Mouse (Mus musculus) thymus, adult 2 months (tissue): ENCODE data around the gene Nrsn2. TPM values are rescaled to one million over a fixed set of nuclear protein-coding genes. Genes with fewer than 3 reads are reported as not detected.

Source experiments
- DNase-seq: peaks from one replicate; pipeline ENCODE4 v3.0.0; 2021
- H3K27ac ChIP-seq: fragments of 200-500 bp; 2 replicates; pipeline ENCODE4 v1.5.1; 2012; ENCODE audit warnings: low read length, control low read depth; ENCODE audit not compliant: control insufficient read depth, insufficient read depth
- H3K27me3 ChIP-seq: fragments of 200-500 bp; 2 replicates; pipeline ENCODE4 v1.6.1; 2012; ENCODE audit warnings: mild to moderate bottlenecking, low read length, moderate library complexity, mixed read lengths; ENCODE audit not compliant: control insufficient read depth, insufficient read depth
- H3K36me3 ChIP-seq: fragments of 200-500 bp; 2 replicates; pipeline ENCODE4 v1.6.1; 2012; ENCODE audit warnings: mild to moderate bottlenecking, low read length, moderate library complexity; ENCODE audit not compliant: control insufficient read depth, insufficient read depth
- H3K4me1 ChIP-seq: fragments of 200-500 bp; replicated peaks from 2 replicates; pipeline ENCODE4 v1.6.1; 2012; ENCODE audit warnings: low read length; ENCODE audit not compliant: control insufficient read depth, insufficient read depth
- H3K4me3 ChIP-seq: fragments of 200-500 bp; 2 replicates; pipeline ENCODE4 v1.5.1; 2012; ENCODE audit warnings: mild to moderate bottlenecking, low read length, control low read depth, moderate library complexity; ENCODE audit not compliant: control insufficient read depth, insufficient read depth
- CTCF ChIP-seq: fragments of 200-500 bp; IDR thresholded peaks from 2 replicates; pipeline ENCODE4 v1.5.1; 2012; ENCODE audit warnings: mild to moderate bottlenecking, control low read depth, low read length, moderate library complexity, borderline replicate concordance; ENCODE audit not compliant: control insufficient read depth, poor library complexity, insufficient read depth; ENCODE audit errors: extremely low read depth
- POLR2A ChIP-seq: fragments of 200-500 bp; IDR thresholded peaks from 2 replicates; pipeline ENCODE4 v1.6.1; 2012; ENCODE audit warnings: mild to moderate bottlenecking, low read length, control low read depth, moderate library complexity; ENCODE audit not compliant: control insufficient read depth, poor library complexity, insufficient read depth; ENCODE audit errors: extremely low read depth
- WGBS: fragments of 180-500 bp; shearing (Covaris S2); methylation state at CpG from one replicate; pipeline ENCODE4 v1.1.7; 2018; 5-methylcytosine and 5-hydroxymethylcytosine counted together
- polyA plus RNA-seq: library from polyadenylated mRNA; depleted of rRNA; stranded (reverse); fragments of >200 nt; gene quantifications from 2 replicates; pipeline ENCODE4 v1.2.3, GENCODE M21; 2012

Nrsn2 gene
- polyA plus RNA-seq, 1 experiment, result 0.07 TPM

GRCm38 (mm10) chr2:152412526-152413157 is 36.2 kb upstream of the Nrsn2 start:
- no peak overlapping the region for H3K4me3 ChIP-seq
- peaks cover 7% of the 10 kb centered on the region for H3K27me3 ChIP-seq
- peaks cover 8% of the 10 kb centered on the region; the same call in 1 of the 2 replicates for H3K4me1 ChIP-seq
- TF ChIP-seq CTCF, result no peak
- no peaks in the 10 kb centered on the region for H3K36me3 ChIP-seq
- no peak overlapping the region for H3K27ac ChIP-seq
- 91% methylated on average over 15 of the region's 15 CpGs for WGBS
- no peak for DNase-seq

GRCm38 (mm10) chr2:152411471-152411870 is 35.0 kb upstream of the Nrsn2 start:
- DNase-seq, result no peak

GRCm38 (mm10) chr2:152410971-152411371 is 34.5 kb upstream of the Nrsn2 start:
- Histone ChIP-seq H3K36me3 (no peaks in the 10 kb centered on the region), H3K4me1 (peaks cover 13% of the 10 kb centered on the region), H3K27me3 (peaks cover 7% of the 10 kb centered on the region), H3K4me3 (no peak overlapping the region), H3K27ac (no peak overlapping the region)
- TF ChIP-seq CTCF (no peak), POLR2A (no peak)
- 68% methylated on average over 15 of the region's 15 CpGs for WGBS
- DNase-seq, result no peak

More at GRCm38 (mm10) chr2:152411471-152411870, 35.0 kb upstream of the Nrsn2 start:
- 91% methylated on average over 7 of the region's 7 CpGs for WGBS
- H3K27me3 ChIP-seq, result peaks cover 7% of the 10 kb centered on the region
- no peak overlapping the region for H3K27ac ChIP-seq
- TF ChIP-seq CTCF, result no peak
- TF ChIP-seq POLR2A, result no peak
- peaks cover 8% of the 10 kb centered on the region; the same call in 1 of the 2 replicates for H3K4me1 ChIP-seq
- no peaks in the 10 kb centered on the region for H3K36me3 ChIP-seq
- H3K4me3 ChIP-seq, result no peak overlapping the region

- WGBS, result 90% methylated on average over 6 of the region's 6 CpGs
- Histone ChIP-seq H3K4me1 (peaks cover 17% of the 10 kb centered on the region), H3K27ac (no peak overlapping the region), H3K4me3 (no peak overlapping the region), H3K27me3 (peaks cover 7% of the 10 kb centered on the region), H3K36me3 (no peaks in the 10 kb centered on the region)
- DNase-seq, result no peak
- TF ChIP-seq CTCF, result no peak
- TF ChIP-seq POLR2A, result no peak
Observed at GRCm38 (mm10) chr2:152409781-152410180, 33.3 kb upstream of the Nrsn2 start.

GRCm38 (mm10) chr2:152406126-152406525 is 29.7 kb upstream of the Nrsn2 start:
- H3K4me1 ChIP-seq, result peaks cover 9% of the 10 kb centered on the region
- no peaks in the 10 kb centered on the region for H3K36me3 ChIP-seq
- H3K27me3 ChIP-seq, result no peaks in the 10 kb centered on the region
- no peak overlapping the region for H3K27ac ChIP-seq
- DNase-seq, result peak; percentile 84
- 1% methylated on average over 19 of the region's 19 CpGs for WGBS
- H3K4me3 ChIP-seq, result no peak overlapping the region
- TF ChIP-seq POLR2A, result no peak
- no peak for TF ChIP-seq CTCF

GRCm38 (mm10) chr2:152399122-152399542 is 22.7 kb upstream of the Nrsn2 start:
- WGBS, result 31% methylated on average over 13 of the region's 13 CpGs
- no peak for DNase-seq
- H3K4me3 ChIP-seq, result peak overlapping the region; percentile 15; the same call in 1 of the 2 replicates
- no peaks in the 10 kb centered on the region; the same call in 1 of the 2 replicates for H3K27me3 ChIP-seq
- H3K4me1 ChIP-seq, result peaks cover 17% of the 10 kb centered on the region
- H3K36me3 ChIP-seq, result no peaks in the 10 kb centered on the region
- TF ChIP-seq POLR2A (no peak), CTCF (no peak)
- no peak overlapping the region for H3K27ac ChIP-seq
